Comparison of ENCODE assay signal across 27 mouse cellular contexts in genomic region chr10:66834974-66835373, GRCm38 (mm10).
DNase-seq lines count a peak whose midpoint lies in the region; TF ChIP-seq lines count a peak whose summit lies in the region.
"Had no signal": no experiment of that assay in that cellular context is flagged by ENCODE, and none has a peak within 500 bp of the region (broad histone marks: within the 10 kb centered on the region; RNA-seq: fewer than 3 reads in every experiment).

No protein-coding gene starts in this region.

- H3K9ac ChIP-seq in heart, adult 2 months (ENCODE audit: low read depth, low read length): no peak overlapping the region
- H3K9ac ChIP-seq: embryonic facial prominence, embryonic 13.5 days; forebrain, embryonic 12.5 days; heart, embryonic 12.5 days; heart, embryonic 15.5 days; hindbrain, embryonic 14.5 days had no signal

- TF ChIP-seq EP300 in heart, adult 2 months (IDR thresholded peaks at IDR 0.05; ENCODE audit: insufficient read depth, low read depth, low read length): no peak

- H3K79me2 ChIP-seq in heart, adult 2 months (replicated peaks; ENCODE audit: control insufficient read depth, insufficient read depth, low read length): no peaks in the 10 kb centered on the region

- TF ChIP-seq CTCF in heart, adult 2 months (IDR thresholded peaks at IDR 0.05): 0 out of 2 replicates have a peak, but pooled peaks have one; percentile 5
- TF ChIP-seq CTCF in testis, adult 2 months (IDR thresholded peaks at IDR 0.05; ENCODE audit: control insufficient read depth, insufficient read depth, insufficient replicate concordance, low read depth, low read length): 0 out of 2 replicates have a peak, but pooled peaks have one; percentile 19

- H3K36me3 ChIP-seq in heart, adult 2 months (ENCODE audit: control insufficient read depth, insufficient read depth, low read length): no peaks in the 10 kb centered on the region
- no peaks in the 10 kb centered on the region for H3K36me3 ChIP-seq in testis, adult 2 months (ENCODE audit: control insufficient read depth, insufficient read depth, low read length)
- H3K36me3 ChIP-seq: embryonic facial prominence, embryonic 10.5 days; embryonic facial prominence, embryonic 13.5 days; forebrain, embryonic 12.5 days; heart, embryonic 12.5 days; heart, embryonic 15.5 days had no signal

- H3K4me1 ChIP-seq in heart, adult 2 months (ENCODE audit: control insufficient read depth, insufficient read depth, low read length): no peaks in the 10 kb centered on the region
- H3K4me1 ChIP-seq in testis, adult 2 months (ENCODE audit: control insufficient read depth, insufficient read depth, low read length): peaks cover 6% of the 10 kb centered on the region
- H3K4me1 ChIP-seq: embryonic facial prominence, embryonic 13.5 days; forebrain, embryonic 12.5 days; heart, embryonic 12.5 days; heart, embryonic 15.5 days had no signal

- intact Hi-C loops in heart, adult 2 months (cut with DNase I): no loop called here
- intact Hi-C loops in heart, postnatal 25 days (cut with DNase I): no loop called here

- no peak for TF ChIP-seq POLR2A in heart, adult 2 months (IDR thresholded peaks at IDR 0.05; ENCODE audit: insufficient read depth, low read depth, low read length)
- no peak for TF ChIP-seq POLR2A in testis, adult 2 months (IDR thresholded peaks at IDR 0.05; ENCODE audit: control insufficient read depth, low read depth, low read length)

- H3K27me3 ChIP-seq in heart, adult 2 months (ENCODE audit: control insufficient read depth, insufficient read depth, low read length): no peaks in the 10 kb centered on the region
- H3K27me3 ChIP-seq in testis, adult 2 months (ENCODE audit: control insufficient read depth, insufficient read depth, low read length): no peaks in the 10 kb centered on the region
- H3K27me3 ChIP-seq: CH12.LX; embryonic facial prominence, embryonic 13.5 days; forebrain, embryonic 12.5 days; heart, embryonic 12.5 days; heart, embryonic 15.5 days had no signal

- 79% methylated on average over 4 of the region's 4 CpGs for WGBS in heart, adult 2 months

- H3K4me3 ChIP-seq in heart, adult 2 months: no peak overlapping the region
- no peak overlapping the region; the same call in 1 of the 2 replicates for H3K4me3 ChIP-seq in testis, adult 2 months (ENCODE audit: control insufficient read depth, low read depth, low read length)
- H3K4me3 ChIP-seq: embryonic facial prominence, embryonic 10.5 days; embryonic facial prominence, embryonic 13.5 days; erythroblast, embryonic 14.5 days; forebrain, embryonic 12.5 days; heart, embryonic 12.5 days; heart, embryonic 15.5 days had no signal

- DNase-seq in heart, adult 2 months: no peak
- no peak for DNase-seq in heart, postnatal 25 days (ENCODE audit: low spot score)
- no peak for DNase-seq in testis, postnatal 10 days (ENCODE audit: low spot score)
- peak; percentile 63 for DNase-seq in R1 (ENCODE audit: low read depth, low spot score)
- DNase-seq in gastrocnemius, adult 8-10 months (ENCODE audit: low spot score in 2 of 2): no peak
- no peak for DNase-seq in gastrocnemius, adult 18-20 months (ENCODE audit: low spot score)
- DNase-seq: adrenal gland, adult 8-10 months; adrenal gland, postnatal 25 days; B cell, adult 2 months; cerebellum, adult 11-12 months; cerebellum, adult 8-10 months; cerebellum, postnatal 10 days; cerebellum, postnatal 36 days; embryo, embryonic 11 days; gastrocnemius, postnatal 14 days; heart, postnatal 10 days; heart, postnatal 4 days had no signal

- H3K27ac ChIP-seq in heart, adult 2 months: no peak overlapping the region
- H3K27ac ChIP-seq in testis, adult 2 months (ENCODE audit: control insufficient read depth, insufficient read depth, low read depth, low read length): no peak overlapping the region
- H3K27ac ChIP-seq: embryonic facial prominence, embryonic 10.5 days; embryonic facial prominence, embryonic 13.5 days; forebrain, embryonic 12.5 days; heart, embryonic 15.5 days; hindbrain, embryonic 14.5 days; hindbrain, postnatal 0 days had no signal
